Mouse (Mus musculus) liver, embryonic 14.5 days (tissue): Measurements from ENCODE around the gene Dcaf11.

Experiments used
- CTCF ChIP-seq: IDR thresholded peaks from 2 replicates; pipeline ENCODE4 v1.5.1; 2016; ENCODE audit warnings: antibody characterized with exemption, low read depth, control low read depth
- EP300 ChIP-seq: IDR thresholded peaks from 2 replicates; pipeline ENCODE4 v1.6.1; 2016; ENCODE audit warnings: antibody characterized with exemption, low read depth

DNA sequence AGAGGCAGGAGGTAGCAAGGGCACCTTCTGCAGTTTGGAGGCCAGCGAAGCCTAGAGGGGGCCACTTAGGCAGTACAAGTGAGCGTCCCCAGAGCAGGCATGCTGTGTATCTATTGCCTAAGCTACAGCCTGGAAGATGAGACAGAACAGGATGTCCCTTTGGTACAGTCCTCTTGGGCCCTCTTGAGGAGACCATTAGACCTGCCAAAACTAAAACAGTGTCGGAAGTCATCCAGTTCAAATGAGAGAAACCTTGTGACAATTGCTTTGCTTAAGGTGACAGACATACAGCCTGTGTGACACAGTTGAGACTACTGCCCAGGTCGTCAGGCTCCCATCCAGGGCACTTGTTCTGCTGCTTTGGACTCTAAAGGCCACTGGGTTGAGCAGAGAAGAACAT, 40.2 kb upstream of the Dcaf11 start:
- TF ChIP-seq CTCF (no peak), EP300 (no peak)
